Mouse (Mus musculus) spleen, adult 2 months (tissue): ENCODE measurements around the gene Gm17949. TPM values are rescaled to one million over a fixed set of nuclear protein-coding genes. Genes with fewer than 3 reads are reported as not detected.

Experiments used
- DNase-seq, 2 experiments: peaks; one replicate each; pipeline versions ENCODE4 v3.0.0 to v3.0.0-alpha.2; 2012 to 2021; ENCODE audit warnings: low spot score in 2 of 2, low read depth in 1 of 2
- H3K27ac ChIP-seq: fragments of 200-500 bp; 2 replicates; pipeline ENCODE4 v1.5.1; 2012; ENCODE audit warnings: low read length, inconsistent platforms; ENCODE audit not compliant: insufficient read depth
- H3K27me3 ChIP-seq: fragments of 200-500 bp; 2 replicates; pipeline ENCODE4 v1.6.1; 2012; ENCODE audit warnings: mild to moderate bottlenecking, moderate library complexity, low read length, inconsistent platforms; ENCODE audit not compliant: control insufficient read depth, insufficient read depth
- H3K36me3 ChIP-seq: fragments of 200-500 bp; 2 replicates; pipeline ENCODE4 v1.6.1; 2012; ENCODE audit warnings: mild to moderate bottlenecking, low read length, inconsistent platforms; ENCODE audit not compliant: control insufficient read depth, insufficient read depth
- H3K4me1 ChIP-seq: fragments of 200-500 bp; 2 replicates; pipeline ENCODE4 v1.6.1; 2011; ENCODE audit warnings: inconsistent platforms; ENCODE audit not compliant: control insufficient read depth, insufficient read depth, insufficient read length
- H3K4me3 ChIP-seq: fragments of 200-500 bp; 2 replicates; pipeline ENCODE4 v1.5.1; 2011; ENCODE audit warnings: mild to moderate bottlenecking, inconsistent platforms; ENCODE audit not compliant: insufficient read depth, insufficient read length; ENCODE audit errors: extremely low read depth
- CTCF ChIP-seq: fragments of 200-500 bp; IDR thresholded peaks from 2 replicates; pipeline ENCODE4 v1.5.1; 2011; ENCODE audit warnings: mild to moderate bottlenecking, inconsistent platforms; ENCODE audit not compliant: insufficient read depth, insufficient read length, insufficient replicate concordance; ENCODE audit errors: extremely low read depth
- POLR2A ChIP-seq: fragments of 200-500 bp; IDR thresholded peaks from 2 replicates; pipeline ENCODE4 v1.6.1; 2011; ENCODE audit warnings: low read depth, low read length, inconsistent platforms
- WGBS: fragments of 180-500 bp; shearing (Covaris S2); methylation state at CpG from one replicate; pipeline ENCODE4 v1.1.7; 2018; 5-methylcytosine and 5-hydroxymethylcytosine counted together
- polyA plus RNA-seq: library from polyadenylated mRNA; depleted of rRNA; stranded (reverse); fragments of >200 nt; gene quantifications from 2 replicates; pipeline ENCODE4 v1.2.3, GENCODE M21; 2012

Gm17949 gene
- polyA plus RNA-seq, 1 experiment = 0.07 TPM

- H3K4me3 ChIP-seq = no peak overlapping the region
- H3K36me3 ChIP-seq = peaks cover 35% of the 10 kb centered on the region
- 86% methylated on average over 2 of the region's 2 CpGs for WGBS
- H3K4me1 ChIP-seq = no peaks in the 10 kb centered on the region; the same call in 1 of the 2 replicates
- H3K27ac ChIP-seq = no peak overlapping the region
- H3K27me3 ChIP-seq = no peaks in the 10 kb centered on the region
- TF ChIP-seq POLR2A (no peak), CTCF (no peak)
- DNase-seq = no peak
These were observed 8.4 kb downstream of the Gm17949 start for GRCm38 (mm10) chr17:57019693-57020092.

- no peaks in the 10 kb centered on the region for H3K27me3 ChIP-seq
- H3K4me1 ChIP-seq = no peaks in the 10 kb centered on the region; the same call in 1 of the 2 replicates
- DNase-seq = no peak
- no peak overlapping the region for H3K4me3 ChIP-seq
- WGBS = 80% methylated on average over 5 of the region's 5 CpGs
- no peak overlapping the region for H3K27ac ChIP-seq
- TF ChIP-seq CTCF (no peak), POLR2A (no peak)
- H3K36me3 ChIP-seq = peaks cover 47% of the 10 kb centered on the region
These were observed 9.7 kb downstream of the Gm17949 start for GRCm38 (mm10) chr17:57020960-57021359.

- Histone ChIP-seq H3K27me3 (no peaks in the 10 kb centered on the region), H3K4me1 (peaks cover 7% of the 10 kb centered on the region), H3K27ac (no peak overlapping the region), H3K36me3 (peaks cover 52% of the 10 kb centered on the region), H3K4me3 (no peak overlapping the region)
- no peak for TF ChIP-seq CTCF
- TF ChIP-seq POLR2A = no peak
- 88% methylated on average over 4 of the region's 4 CpGs for WGBS
- DNase-seq = no peak
These were observed 16.2 kb downstream of the Gm17949 start for GRCm38 (mm10) chr17:57027471-57027870.

- Histone ChIP-seq H3K4me1 (peaks cover 8% of the 10 kb centered on the region), H3K36me3 (peaks cover 31% of the 10 kb centered on the region), H3K27ac (no peak overlapping the region), H3K27me3 (no peaks in the 10 kb centered on the region), H3K4me3 (no peak overlapping the region)
- no peak for DNase-seq
- TF ChIP-seq CTCF (no peak), POLR2A (no peak)
- WGBS = 26% methylated on average over 8 of the region's 8 CpGs
These were observed 18.4 kb downstream of the Gm17949 start for GRCm38 (mm10) chr17:57029691-57030090.

GRCm38 (mm10) chr17:57030931-57031660, 19.8 kb downstream of the Gm17949 start, which contains the start of gene Khsrp:
TSS of gene Khsrp (minus strand) at chr17:57031522.
- Histone ChIP-seq H3K4me3 (peak within 1 kb of the TSS; percentile 89), H3K27ac (peak within 1 kb of the TSS; percentile 86), H3K36me3 (peaks cover 18% of the 10 kb centered on the region), H3K27me3 (no peaks in the 10 kb centered on the region), H3K4me1 (peaks cover 11% of the 10 kb centered on the region)
- WGBS = under 1% methylated on average over 93 of the region's 99 CpGs
- TF ChIP-seq CTCF (no peak), POLR2A (peak; percentile 31; the same call in 1 of the 2 replicates)
- peak in 1 of 2 experiments; percentile 36 for DNase-seq

- Histone ChIP-seq H3K27me3 (no peaks in the 10 kb centered on the region), H3K36me3 (peaks cover 13% of the 10 kb centered on the region), H3K4me1 (peaks cover 11% of the 10 kb centered on the region), H3K4me3 (peak overlapping the region; percentile 48), H3K27ac (peak overlapping the region; percentile 83)
- WGBS = under 1% methylated on average over 38 of the region's 38 CpGs
- no peak for TF ChIP-seq CTCF
- peak; percentile 88 for TF ChIP-seq POLR2A
- peak; percentile 100 for DNase-seq
These were observed 20.6 kb downstream of the Gm17949 start for GRCm38 (mm10) chr17:57031661-57032420.
